Mouse (Mus musculus) neural tube, embryonic 11.5 days (tissue): ENCODE measurements around the gene Sec22a. TPM values are rescaled to one million over a fixed set of nuclear protein-coding genes. Genes with fewer than 3 reads are reported as not detected.
A peak's percentile ranks its signal among the peaks of the same experiment; 100 is the strongest.

Experiments
- ATAC-seq: fragments of 200-750 bp; cut with Nextera tagmentation; 2 replicates; pipeline ENCODE4 v1.8.0; 2017; ENCODE audit warnings: moderate number of reproducible peaks, mild to moderate bottlenecking, moderate TSS enrichment, moderate library complexity; ENCODE audit not compliant: insufficient read depth, low FRiP score, low TSS enrichment
- DNase-seq: peaks from one replicate; pipeline ENCODE4 v3.0.0-alpha.2; 2015; ENCODE audit warnings: low spot score
- H3K27ac ChIP-seq: fragments of 300-500 bp; sonication (generic); 2 replicates; pipeline ENCODE4 v1.5.1; 2014; ENCODE audit warnings: low read depth, mild to moderate bottlenecking, low read length
- H3K27me3 ChIP-seq: fragments of 300-500 bp; sonication (generic); 2 replicates; pipeline ENCODE4 v1.6.1; 2014; ENCODE audit warnings: mild to moderate bottlenecking, low read length, mixed read lengths; ENCODE audit not compliant: control insufficient read depth, insufficient read depth
- H3K36me3 ChIP-seq: fragments of 300-500 bp; sonication (generic); 2 replicates; pipeline ENCODE4 v1.6.1; 2014; ENCODE audit warnings: mild to moderate bottlenecking, low read length, moderate library complexity, mixed read lengths; ENCODE audit not compliant: control insufficient read depth, insufficient read depth
- H3K4me1 ChIP-seq: fragments of 300-500 bp; sonication (generic); 2 replicates; pipeline ENCODE4 v1.6.1; 2014; ENCODE audit warnings: low read length, mixed read lengths; ENCODE audit not compliant: control insufficient read depth, insufficient read depth
- H3K4me2 ChIP-seq: fragments of 300-500 bp; sonication (generic); 2 replicates; pipeline ENCODE4 v1.6.1; 2014; ENCODE audit warnings: low read depth, mild to moderate bottlenecking, moderate library complexity
- H3K4me3 ChIP-seq: fragments of 300-500 bp; sonication (generic); 2 replicates; pipeline ENCODE4 v1.5.1; 2014; ENCODE audit warnings: low read depth, low read length
- H3K9ac ChIP-seq: fragments of 300-500 bp; sonication (generic); 2 replicates; pipeline ENCODE4 v1.6.1; 2014; ENCODE audit warnings: mild to moderate bottlenecking, low read length
- H3K9me3 ChIP-seq: fragments of 300-500 bp; sonication (generic); 2 replicates; pipeline ENCODE4 v1.6.1; 2016; ENCODE audit warnings: low read length; ENCODE audit not compliant: control insufficient read depth
- WGBS: fragments of 180-500 bp; shearing (Covaris S2); extraction: QIAGEN DNeasy Blood & Tissue Kit; methylation state at CpG from one replicate; pipeline ENCODE4 v1.1.7; 2014; 5-methylcytosine and 5-hydroxymethylcytosine counted together
- polyA plus RNA-seq: library from polyadenylated mRNA; unstranded; fragments of >200 nt; fragmentation: Nextera tagmentation; extraction: Ambion mirVana; gene quantifications from 2 replicates; pipeline ENCODE4 v1.2.1, GENCODE M21; 2014

Sec22a gene
- polyA plus RNA-seq, 1 experiment from 2014 or later = 35.3 TPM

DNA sequence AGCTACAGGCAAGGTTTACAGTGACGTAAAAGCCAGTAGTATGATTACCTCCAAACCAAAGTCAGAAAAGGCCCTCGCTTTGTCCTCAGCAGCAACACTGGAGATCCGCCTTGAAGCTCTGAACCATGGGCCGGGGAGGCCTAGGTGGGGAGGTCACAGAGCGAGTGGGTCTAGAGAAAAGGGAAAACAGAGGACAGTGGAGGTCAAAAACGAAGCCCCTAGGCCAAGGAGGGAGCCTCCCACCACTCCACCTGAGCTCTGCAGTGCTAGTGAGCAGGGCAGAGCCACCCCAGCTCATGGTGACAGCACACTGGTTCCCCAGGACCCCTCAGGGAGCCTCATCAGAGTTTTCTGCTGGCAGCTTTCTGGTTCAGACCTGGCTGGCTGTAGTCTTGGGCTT is 55.7 kb downstream of the Sec22a start:
- Histone ChIP-seq H3K36me3 (no peaks in the 10 kb centered on the region), H3K9ac (no peak overlapping the region), H3K4me3 (no peak overlapping the region), H3K9me3 (no peaks in the 10 kb centered on the region), H3K4me2 (no peak overlapping the region), H3K27ac (no peak overlapping the region), H3K4me1 (no peaks in the 10 kb centered on the region), H3K27me3 (no peaks in the 10 kb centered on the region)
- WGBS = 90% methylated on average over 6 of the region's 6 CpGs
- DNase-seq (no peak), ATAC-seq (no peak)

DNA sequence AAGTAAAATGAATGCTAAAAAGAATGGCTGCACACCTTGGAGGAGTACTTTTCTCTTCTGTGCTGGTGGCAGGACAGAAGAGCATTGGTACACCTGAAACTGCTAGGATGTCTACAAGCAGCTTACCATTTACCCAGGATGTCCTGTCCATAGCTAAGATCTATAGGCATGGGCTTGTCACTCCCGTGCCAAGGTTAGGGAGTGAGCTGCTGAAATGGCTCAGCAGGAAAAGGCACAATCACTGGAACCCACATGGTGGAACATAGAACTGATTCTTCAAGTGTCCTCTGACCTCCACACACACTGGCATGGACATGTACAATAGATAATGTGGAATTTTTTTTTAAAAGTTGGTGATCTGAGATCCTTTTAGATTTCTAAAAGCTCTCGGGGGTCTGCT is 56.4 kb downstream of the Sec22a start:
- H3K36me3 ChIP-seq = peaks cover 2% of the 10 kb centered on the region; the same call in 1 of the 2 replicates
- H3K4me2 ChIP-seq = no peak overlapping the region
- no peak overlapping the region for H3K4me3 ChIP-seq
- WGBS = 82% methylated on average over 2 of the region's 2 CpGs
- DNase-seq = no peak
- H3K9ac ChIP-seq = no peak overlapping the region
- ATAC-seq = no peak
- H3K4me1 ChIP-seq = no peaks in the 10 kb centered on the region
- H3K9me3 ChIP-seq = no peaks in the 10 kb centered on the region
- no peak overlapping the region for H3K27ac ChIP-seq
- no peaks in the 10 kb centered on the region for H3K27me3 ChIP-seq

DNA sequence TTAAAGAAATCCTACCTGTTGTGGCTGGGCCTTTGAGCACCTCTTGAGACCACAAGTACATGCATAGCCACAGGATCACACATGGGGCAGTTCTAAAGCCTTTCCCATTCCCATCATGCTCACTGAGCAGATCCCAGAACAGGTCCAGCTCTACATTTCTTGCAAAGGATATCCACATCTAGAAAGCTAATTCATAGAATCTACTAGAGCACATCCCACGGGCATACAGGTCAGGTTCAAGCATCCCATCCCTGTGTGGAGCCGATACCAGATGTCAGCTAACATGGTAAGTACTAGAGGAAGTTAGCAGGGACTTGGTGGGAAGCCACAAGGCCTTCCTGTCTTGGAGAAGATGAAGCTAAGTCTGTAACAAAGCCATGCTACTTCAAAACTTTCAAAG is 57.1 kb downstream of the Sec22a start:
- no peak overlapping the region for H3K4me3 ChIP-seq
- ATAC-seq (no peak), DNase-seq (no peak)
- H3K4me1 ChIP-seq = no peaks in the 10 kb centered on the region
- 88% methylated on average over 2 of the region's 2 CpGs for WGBS
- H3K36me3 ChIP-seq = peaks cover 2% of the 10 kb centered on the region; the same call in 1 of the 2 replicates
- no peaks in the 10 kb centered on the region for H3K27me3 ChIP-seq
- no peaks in the 10 kb centered on the region for H3K9me3 ChIP-seq
- no peak overlapping the region for H3K27ac ChIP-seq
- no peak overlapping the region for H3K9ac ChIP-seq
- no peak overlapping the region for H3K4me2 ChIP-seq

DNA sequence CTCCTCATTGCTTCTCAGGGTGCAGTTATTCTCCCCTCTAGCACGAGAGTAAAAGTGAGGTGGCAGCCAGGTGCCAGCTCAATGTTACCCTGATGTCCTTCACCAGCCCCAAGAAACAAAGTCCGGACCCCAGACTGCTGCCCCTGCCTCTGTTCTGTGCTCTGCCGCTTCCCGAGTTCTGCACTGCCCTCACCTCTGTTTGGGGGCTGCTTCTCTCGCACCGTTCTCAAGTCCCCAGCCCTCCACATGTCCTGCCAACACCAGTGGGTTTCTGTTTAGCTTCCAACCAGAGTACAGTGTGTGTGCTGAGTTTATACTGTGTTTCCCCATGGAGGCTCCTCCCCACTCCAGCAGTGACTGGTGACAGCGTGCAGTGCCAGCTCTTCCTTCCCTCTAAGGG is 58.5 kb downstream of the Sec22a start:
- Histone ChIP-seq H3K4me3 (no peak overlapping the region), H3K9me3 (no peaks in the 10 kb centered on the region), H3K27me3 (no peaks in the 10 kb centered on the region), H3K9ac (no peak overlapping the region), H3K4me1 (no peaks in the 10 kb centered on the region), H3K4me2 (no peak overlapping the region), H3K36me3 (peaks cover 2% of the 10 kb centered on the region; the same call in 1 of the 2 replicates), H3K27ac (no peak overlapping the region)
- DNase-seq (no peak), ATAC-seq (no peak)
- 84% methylated on average over 7 of the region's 7 CpGs for WGBS

DNA sequence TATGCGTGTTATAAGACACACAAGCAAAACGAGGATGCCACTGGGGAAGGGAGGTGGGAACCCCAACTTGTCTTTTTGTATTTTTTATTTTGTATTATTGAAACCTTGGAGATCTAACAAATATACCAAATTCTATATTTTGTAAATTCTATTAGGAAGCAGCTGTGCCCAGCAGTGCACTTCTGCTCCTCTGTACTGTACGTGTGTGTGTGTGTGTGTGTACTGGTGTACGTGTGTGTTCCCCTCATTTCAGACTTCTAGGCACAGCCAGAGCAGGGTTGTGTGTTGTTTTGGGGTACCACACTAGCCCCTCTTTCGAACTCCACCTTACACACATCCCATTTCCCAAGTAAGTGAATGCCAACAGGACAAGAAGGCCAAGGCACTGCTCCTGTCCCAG is 59.3 kb downstream of the Sec22a start:
- Histone ChIP-seq H3K4me3 (no peak overlapping the region), H3K4me1 (no peaks in the 10 kb centered on the region), H3K4me2 (no peak overlapping the region), H3K27ac (no peak overlapping the region), H3K9me3 (no peaks in the 10 kb centered on the region), H3K27me3 (no peaks in the 10 kb centered on the region), H3K36me3 (peaks cover 2% of the 10 kb centered on the region; the same call in 1 of the 2 replicates), H3K9ac (no peak overlapping the region)
- DNase-seq (no peak), ATAC-seq (no peak)
- 92% methylated on average over 5 of the region's 5 CpGs for WGBS

DNA sequence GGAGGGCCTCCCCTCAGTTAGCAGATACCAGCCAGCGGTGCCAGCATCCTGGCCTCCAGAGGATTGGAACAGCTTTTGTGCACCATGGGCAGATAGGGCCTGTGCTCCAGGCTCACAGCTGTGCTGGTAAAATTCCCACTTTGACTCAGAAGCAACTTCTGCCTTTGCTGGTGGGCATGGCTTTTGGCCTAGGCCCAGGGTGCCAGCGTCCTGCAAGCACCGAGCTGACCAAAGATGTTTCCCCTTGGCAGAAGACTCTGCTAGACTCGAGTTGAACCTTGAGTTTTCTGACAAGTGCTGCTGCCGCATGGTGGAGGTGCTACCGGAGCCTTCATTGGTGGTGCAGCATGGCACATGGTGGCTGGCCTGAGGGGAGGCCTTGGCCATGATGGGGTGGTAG is 60.0 kb downstream of the Sec22a start:
- ATAC-seq = no peak
- Histone ChIP-seq H3K9ac (no peak overlapping the region), H3K27me3 (no peaks in the 10 kb centered on the region), H3K4me2 (no peak overlapping the region), H3K36me3 (peaks cover 2% of the 10 kb centered on the region; the same call in 1 of the 2 replicates), H3K9me3 (no peaks in the 10 kb centered on the region), H3K27ac (no peak overlapping the region), H3K4me3 (no peak overlapping the region), H3K4me1 (no peaks in the 10 kb centered on the region)
- no peak for DNase-seq
- 89% methylated on average over 6 of the region's 6 CpGs for WGBS

DNA sequence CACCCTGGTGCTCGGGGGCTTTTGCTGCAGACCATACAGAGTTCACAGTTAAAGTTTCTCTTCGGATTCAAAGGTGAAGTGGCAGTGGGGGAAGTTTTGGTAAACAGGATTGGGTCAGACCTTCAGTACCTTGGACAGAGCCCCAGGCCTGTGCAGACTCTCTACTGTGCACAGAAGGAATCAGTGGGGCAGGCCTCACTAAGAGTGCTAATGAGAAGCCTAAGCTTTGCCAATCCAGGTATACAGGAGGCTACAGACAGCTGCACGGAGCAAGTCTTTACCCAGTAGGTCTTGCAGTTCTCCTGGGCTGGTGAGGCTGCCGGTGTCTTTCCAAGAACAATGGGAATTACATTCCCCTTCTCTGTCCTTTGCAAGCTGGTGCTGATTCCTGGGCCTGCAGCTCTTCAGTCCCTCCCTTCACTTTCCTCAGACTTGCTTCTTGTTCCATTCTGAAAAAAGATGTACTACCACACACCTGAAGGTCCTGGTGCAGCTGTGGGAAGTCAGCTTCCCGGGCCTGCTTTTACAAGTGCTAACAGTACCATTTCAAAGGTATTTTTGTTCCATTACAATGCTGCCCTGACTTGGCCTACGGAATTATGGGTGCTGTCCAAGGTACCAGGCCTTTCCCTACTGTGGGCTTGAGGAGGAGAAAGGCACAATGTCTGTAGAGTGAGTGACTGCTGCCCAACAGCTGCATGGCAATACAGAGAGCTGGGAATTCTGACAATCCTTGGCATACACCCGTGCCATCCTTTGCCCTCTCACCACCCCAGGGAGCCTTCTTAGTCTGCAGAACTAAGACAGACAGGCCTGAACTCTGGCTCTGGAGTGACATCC is 61.1 kb downstream of the Sec22a start:
- WGBS = 52% methylated on average over 7 of the region's 7 CpGs
- Histone ChIP-seq H3K4me3 (no peak overlapping the region), H3K4me1 (no peaks in the 10 kb centered on the region), H3K27ac (no peak overlapping the region), H3K27me3 (no peaks in the 10 kb centered on the region), H3K36me3 (peaks cover 2% of the 10 kb centered on the region; the same call in 1 of the 2 replicates), H3K9ac (no peak overlapping the region), H3K9me3 (no peaks in the 10 kb centered on the region), H3K4me2 (no peak overlapping the region)
- ATAC-seq (no peak), DNase-seq (peak; percentile 38)

DNA sequence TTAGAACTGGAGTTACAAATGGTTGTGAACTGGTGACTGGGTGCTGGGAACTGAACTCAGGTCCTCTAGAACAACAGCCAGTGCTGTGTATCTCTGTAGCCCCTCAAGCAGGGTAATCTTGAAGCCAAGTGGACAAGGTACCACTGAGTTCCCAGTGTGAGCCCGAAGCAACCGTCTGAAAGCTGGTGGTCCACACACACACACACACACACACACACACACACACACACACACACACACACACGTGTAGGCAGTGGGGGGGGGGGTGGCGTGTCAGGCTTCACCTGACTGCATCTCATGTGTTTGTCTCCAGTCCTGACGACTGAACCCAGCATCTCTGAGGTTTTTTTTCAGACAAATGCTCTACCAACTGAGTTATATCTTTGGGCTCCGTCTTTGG is 63.6 kb downstream of the Sec22a start:
- no peak overlapping the region for H3K4me2 ChIP-seq
- H3K27ac ChIP-seq = no peak overlapping the region
- H3K4me3 ChIP-seq = no peak overlapping the region
- no peaks in the 10 kb centered on the region for H3K4me1 ChIP-seq
- no peaks in the 10 kb centered on the region for H3K9me3 ChIP-seq
- H3K27me3 ChIP-seq = no peaks in the 10 kb centered on the region
- DNase-seq (no peak), ATAC-seq (no peak)
- H3K36me3 ChIP-seq = peaks cover 2% of the 10 kb centered on the region; the same call in 1 of the 2 replicates
- WGBS = 77% methylated on average over 6 of the region's 6 CpGs
- H3K9ac ChIP-seq = no peak overlapping the region

DNA sequence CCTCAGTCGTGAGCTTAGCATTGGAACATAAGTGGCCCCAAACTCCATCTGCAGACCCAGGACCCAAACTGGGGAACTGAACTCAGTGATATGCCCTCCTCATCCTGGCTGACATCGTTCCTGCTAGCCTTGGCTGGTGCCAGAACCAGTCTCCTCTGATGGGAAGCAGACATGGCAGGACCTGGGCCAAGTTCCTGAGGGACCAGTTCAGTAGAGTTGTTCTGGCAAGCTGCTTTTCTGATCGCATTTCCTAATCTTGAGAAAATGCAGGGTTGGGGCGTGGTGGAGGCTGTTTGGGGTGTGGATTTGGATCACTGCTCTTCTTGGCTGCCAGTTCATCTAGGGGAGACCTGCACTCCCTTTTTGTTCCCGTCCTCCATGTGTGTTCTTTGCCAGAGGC is 65.9 kb downstream of the Sec22a start:
- 82% methylated on average over 5 of the region's 5 CpGs for WGBS
- no peak overlapping the region for H3K27ac ChIP-seq
- H3K36me3 ChIP-seq = peaks cover under 1% of the 10 kb centered on the region; the same call in 1 of the 2 replicates
- H3K4me3 ChIP-seq = no peak overlapping the region
- ATAC-seq = no peak
- no peaks in the 10 kb centered on the region for H3K27me3 ChIP-seq
- H3K4me2 ChIP-seq = no peak overlapping the region
- no peaks in the 10 kb centered on the region for H3K4me1 ChIP-seq
- H3K9me3 ChIP-seq = no peaks in the 10 kb centered on the region
- H3K9ac ChIP-seq = no peak overlapping the region
- DNase-seq = no peak
